Mouse (Mus musculus) brain, embryonic 14.5 days (tissue): ENCODE measurements around the gene Nf1.

Experiments
- CTCF ChIP-seq: fragments of 200-500 bp; IDR thresholded peaks from 2 replicates; pipeline ENCODE4 v1.5.1; 2012; ENCODE audit warnings: inconsistent platforms, mild to moderate bottlenecking, moderate library complexity, borderline replicate concordance; ENCODE audit not compliant: insufficient read depth, insufficient read length; ENCODE audit errors: extremely low read depth
- POLR2A ChIP-seq: fragments of 200-500 bp; IDR thresholded peaks from 2 replicates; pipeline ENCODE4 v1.6.1; 2012; ENCODE audit warnings: mild to moderate bottlenecking, inconsistent platforms, borderline replicate concordance; ENCODE audit not compliant: poor library complexity, insufficient read depth, insufficient read length, severe bottlenecking; ENCODE audit errors: extremely low read depth

DNA sequence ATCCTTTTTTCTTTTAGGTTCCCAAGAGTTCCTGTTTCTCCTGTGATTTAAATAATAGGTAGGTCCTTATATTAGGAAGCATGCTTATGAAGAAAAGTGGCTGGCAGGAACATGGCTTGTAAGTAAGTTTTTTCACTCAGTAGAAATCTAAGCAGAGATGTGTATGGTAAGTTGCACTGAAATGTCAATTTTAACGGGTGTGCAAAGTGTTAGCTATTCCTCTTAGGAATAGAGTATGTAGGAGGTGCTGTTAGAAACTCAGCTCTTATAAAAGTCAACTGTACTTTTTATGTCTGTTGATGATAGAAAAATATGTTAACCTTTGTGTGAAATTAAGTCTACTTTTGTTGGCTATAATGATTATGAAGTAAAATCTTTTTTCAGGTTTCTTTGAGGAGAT lies 128.6 kb downstream of the Nf1 start:
- no peak for TF ChIP-seq POLR2A
- no peak for TF ChIP-seq CTCF
